Mouse (Mus musculus): Measurements from ENCODE around the gene Fcgr1. TPM values are rescaled to one million over a fixed set of nuclear protein-coding genes. Genes with fewer than 3 reads are reported as not detected.
"Not testable (repeated sequence)": the region's sequence is repeated elsewhere in the genome, so short reads cannot be mapped to it uniquely, and the experiment has no call there.

Fcgr1 gene
- total RNA-seq, 2 experiments from 2014 or later: 0.10 to 0.30 TPM

DNA sequence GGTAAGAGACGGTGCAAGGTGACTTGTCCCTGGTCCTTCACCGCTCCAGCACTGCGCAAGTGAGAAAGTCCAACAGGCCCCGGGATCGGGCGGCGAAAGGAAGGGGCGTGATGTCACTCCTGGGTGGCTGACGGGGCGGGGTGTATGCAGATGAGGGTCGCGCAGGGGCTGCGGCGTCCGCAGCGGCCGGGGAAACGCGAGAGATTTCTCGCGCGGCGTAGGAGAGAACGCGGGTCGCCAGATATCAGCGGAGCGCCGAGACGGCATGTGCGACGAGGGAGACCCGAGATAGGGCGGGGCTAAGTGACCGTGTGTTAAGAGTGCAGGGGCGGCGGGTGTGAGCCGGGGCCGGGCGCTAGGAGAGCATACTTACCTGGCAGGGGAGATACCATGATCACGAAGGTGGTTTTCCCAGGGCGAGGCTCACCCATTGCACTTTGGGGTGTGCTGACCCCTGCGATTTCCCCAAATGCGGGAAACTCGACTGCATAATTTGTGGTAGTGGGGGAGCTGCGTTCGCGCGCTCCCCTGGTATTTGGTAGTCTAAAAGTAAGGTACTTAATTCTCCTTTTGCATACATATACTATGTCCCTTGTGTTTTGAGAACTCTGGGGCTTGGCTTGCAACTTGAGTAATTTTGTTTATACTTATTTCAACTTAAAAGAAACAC lies 34.4 kb upstream of the Fcgr1 start:
- DNase-seq; intact Hi-C loops (cut with DNase I): not testable (repeated sequence)

DNA sequence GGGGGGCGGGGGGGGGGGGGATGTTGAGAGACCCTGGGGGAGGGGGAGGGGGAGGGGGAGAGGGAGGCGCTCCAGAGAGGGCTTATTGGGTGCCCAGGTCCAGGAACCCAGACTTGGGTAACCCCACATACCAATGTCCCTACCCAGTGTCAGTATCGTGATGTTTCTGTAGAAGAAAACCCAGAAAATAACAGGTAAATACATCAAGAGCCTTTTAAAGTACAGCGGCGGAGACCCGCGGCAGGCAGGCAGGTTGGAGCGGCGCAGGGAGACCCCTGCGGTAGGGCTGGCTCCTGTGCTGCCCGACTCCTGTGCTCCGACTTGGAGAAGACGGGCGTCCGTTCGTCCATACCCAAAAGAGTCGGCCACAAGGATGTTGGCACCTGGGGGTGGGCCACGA lies 33.9 kb upstream of the Fcgr1 start:
- DNase-seq: no peak
- intact Hi-C loops (cut with DNase I): no loop called here

DNA sequence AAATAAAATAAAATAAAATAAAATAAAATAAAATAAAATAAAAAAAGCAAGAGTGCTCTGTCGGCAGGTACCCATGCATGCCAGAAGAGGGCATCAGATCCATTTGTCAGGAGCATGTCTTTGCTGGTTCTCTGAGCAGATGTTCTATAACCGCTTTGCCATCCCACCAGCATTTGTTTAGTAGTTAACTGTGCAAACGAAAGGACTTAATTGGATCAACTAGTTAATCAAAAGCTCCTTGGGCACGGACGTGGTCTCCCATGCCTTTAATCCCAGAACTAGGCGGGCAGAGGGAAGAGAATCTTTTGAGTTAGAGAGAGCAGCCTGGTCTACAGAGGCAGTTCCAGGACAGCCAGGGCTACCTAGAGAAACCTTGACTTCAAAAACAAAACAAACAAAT lies 33.4 kb upstream of the Fcgr1 start:
- intact Hi-C loops (cut with DNase I): no loop called here
- DNase-seq: no peak

DNA sequence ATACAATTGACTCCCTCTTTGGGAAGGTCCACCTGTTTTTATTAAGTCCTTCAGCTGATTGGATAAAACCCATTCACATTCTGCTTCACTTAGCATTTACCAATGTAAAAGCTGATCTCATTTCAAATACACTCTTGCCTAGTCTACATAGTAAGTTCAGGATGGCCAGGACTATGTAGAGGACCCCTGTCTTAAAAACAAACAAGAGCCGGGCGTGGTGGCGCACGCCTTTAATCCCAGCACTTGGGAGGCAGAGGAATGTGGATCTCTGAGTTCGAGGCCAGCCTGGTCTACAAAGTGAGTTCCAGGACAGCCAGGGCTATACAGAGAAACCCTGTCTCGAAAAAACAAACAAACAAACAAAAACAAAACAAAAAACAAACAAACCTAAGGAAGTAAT lies 30.0 kb upstream of the Fcgr1 start:
- DNase-seq; intact Hi-C loops (cut with DNase I): not testable (repeated sequence)

DNA sequence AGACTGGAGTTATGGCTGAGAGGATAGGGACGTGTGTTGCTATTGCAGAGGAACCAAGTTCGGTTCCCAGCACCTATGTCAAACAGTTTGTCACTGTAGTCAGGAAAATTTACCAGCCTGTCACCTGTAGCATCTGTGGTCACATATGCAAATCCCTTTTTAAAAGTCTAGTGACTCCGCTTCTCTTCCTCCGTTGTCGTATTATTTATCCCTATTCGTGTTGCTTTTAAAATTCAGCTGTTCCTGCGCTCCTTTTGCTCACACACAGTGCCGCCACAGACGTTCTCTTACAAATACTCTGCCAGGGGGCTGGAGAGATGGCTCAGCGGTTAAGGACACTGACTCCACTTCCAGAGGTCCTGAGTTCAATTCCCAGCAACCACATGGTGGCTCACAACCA lies 28.8 kb upstream of the Fcgr1 start:
- DNase-seq: no peak
- intact Hi-C loops (cut with DNase I): no loop called here

DNA sequence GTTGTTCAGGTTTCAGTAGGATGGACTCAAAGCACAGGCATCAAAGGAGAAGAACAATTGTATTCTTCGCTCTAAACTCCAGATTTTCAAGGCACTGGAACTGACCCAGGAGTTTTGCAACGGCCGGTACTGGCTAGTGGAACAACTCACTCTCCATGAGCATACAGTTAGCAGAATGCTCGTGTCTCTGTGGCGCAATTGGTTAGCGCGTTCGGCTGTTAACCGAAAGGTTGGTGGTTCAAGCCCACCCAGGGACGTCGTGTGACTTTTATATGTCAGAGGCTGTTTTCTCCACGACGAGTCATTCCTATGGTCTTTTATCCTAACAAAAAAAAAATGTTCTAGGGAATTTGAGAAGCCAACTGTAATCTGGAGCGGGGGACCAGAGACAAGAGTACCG lies 28.1 kb upstream of the Fcgr1 start:
- DNase-seq: no peak
- intact Hi-C loops (cut with DNase I): no loop called here

DNA sequence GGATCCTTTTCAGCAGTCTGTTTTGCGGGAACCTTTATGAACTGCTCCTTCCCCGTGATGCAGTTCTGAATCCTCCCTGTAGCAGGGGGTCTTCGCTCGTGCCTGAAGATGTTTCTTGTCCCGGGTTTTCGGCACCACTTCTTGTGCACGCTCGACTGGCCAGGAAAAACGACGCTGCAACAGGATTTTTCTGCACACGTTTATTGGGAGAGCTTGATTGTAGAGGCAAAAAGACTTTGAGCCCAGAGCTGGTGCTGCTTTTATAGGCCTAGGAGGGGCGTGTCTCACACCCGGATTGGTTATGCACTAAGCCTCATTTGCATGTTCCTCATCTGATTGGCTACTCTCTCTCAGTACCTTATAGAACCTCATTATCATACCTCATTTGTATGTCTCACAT lies 26.2 kb upstream of the Fcgr1 start:
- intact Hi-C loops (cut with DNase I); DNase-seq: not testable (repeated sequence)

DNA sequence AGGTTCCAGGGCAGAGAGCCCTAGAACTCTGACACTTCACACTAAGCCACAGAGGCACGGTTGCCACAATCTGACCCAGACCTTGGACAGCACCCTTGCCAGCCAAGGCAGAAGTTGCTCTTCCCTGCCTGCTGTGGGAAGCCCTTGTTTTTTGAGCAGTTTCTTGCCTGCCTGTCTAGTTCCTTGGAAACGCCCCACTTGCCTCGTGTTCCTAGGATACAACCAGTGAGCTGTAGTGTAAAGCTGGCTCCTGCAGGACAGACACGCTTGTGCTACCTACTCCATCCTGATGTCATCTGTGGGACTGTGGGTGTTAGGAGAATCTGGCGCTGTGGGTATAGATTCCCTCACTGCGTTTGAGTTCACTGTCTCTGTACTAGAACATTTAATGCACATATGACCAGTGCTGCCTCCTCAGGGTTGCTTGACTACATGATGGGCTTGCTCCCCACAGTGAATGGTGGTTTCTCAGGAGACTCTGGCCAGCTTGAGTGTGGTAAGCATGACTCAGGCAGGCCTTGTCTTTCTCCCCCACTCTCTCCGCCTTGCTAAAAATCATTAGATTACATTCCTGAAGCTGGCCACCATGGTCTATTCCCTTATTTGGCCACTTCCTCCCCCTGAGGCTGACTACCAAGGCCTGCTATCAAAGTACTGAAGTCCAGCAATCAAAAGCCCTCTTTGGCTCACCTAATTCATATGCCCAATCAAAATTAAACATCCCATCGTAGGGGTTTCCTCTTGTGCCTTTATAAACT lies 18.8 kb upstream of the Fcgr1 start:
- no peak for DNase-seq
- intact Hi-C loops (cut with DNase I): no loop called here

DNA sequence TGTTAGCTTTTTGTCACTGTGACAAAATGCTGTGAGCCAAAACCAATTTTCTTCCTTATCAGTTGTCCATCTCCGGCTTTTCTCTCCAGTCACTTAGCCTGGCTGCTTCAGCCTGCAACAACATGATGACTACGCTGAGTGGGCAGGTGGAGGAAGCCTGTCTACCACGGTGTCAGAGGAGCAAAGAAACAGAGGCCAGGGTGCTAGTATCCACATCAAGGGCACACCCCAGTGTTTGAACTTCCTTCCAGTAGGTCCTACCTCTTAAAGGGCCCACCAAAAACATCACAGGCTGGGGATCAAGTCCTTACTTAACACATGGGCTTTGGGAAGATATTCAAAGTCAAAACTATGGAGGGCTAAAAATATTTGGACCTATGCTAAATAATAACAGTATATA lies 15.7 kb upstream of the Fcgr1 start:
- no peak for DNase-seq
- intact Hi-C loops (cut with DNase I): no loop called here

DNA sequence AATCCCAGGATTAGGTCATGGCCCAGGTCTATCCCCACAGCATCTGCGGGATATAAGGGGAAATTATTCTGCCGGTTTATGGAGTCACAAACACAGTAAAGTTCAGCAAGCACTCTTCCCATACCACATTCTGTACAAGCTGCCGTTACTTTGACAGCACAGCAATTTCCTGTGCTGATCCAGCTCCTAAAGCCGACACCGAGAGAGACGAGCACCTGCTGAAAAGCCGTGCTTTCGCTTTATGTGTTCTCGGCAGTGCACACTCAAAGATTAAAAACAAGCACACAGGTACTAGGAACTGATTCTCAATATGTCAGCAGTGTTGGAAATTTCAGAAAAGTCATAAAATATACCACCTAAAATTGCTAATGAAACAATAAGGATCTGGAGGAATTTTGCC lies 12.7 kb upstream of the Fcgr1 start:
- no peak for DNase-seq
- intact Hi-C loops (cut with DNase I): no loop called here

DNA sequence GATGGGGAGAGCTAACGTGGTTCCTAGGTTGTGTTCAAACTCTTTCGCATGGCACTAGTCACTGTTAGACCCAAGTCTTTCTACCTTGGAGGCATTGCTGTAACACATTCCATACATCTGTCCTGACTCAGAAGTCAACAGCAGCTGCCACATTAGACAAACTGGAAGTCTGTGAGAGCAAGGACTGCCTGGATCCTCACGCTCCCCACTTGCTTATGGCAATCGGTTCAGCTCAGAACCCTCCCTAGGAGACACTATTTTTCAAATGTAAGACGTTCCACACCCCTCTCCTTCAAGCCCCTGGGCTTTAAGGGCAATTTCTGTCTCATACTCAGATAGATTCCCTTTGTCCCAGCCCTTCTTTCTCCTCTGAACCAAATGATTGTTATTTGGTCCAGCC lies 8.3 kb upstream of the Fcgr1 start:
- intact Hi-C loops (cut with DNase I): no loop called here
- no peak for DNase-seq

DNA sequence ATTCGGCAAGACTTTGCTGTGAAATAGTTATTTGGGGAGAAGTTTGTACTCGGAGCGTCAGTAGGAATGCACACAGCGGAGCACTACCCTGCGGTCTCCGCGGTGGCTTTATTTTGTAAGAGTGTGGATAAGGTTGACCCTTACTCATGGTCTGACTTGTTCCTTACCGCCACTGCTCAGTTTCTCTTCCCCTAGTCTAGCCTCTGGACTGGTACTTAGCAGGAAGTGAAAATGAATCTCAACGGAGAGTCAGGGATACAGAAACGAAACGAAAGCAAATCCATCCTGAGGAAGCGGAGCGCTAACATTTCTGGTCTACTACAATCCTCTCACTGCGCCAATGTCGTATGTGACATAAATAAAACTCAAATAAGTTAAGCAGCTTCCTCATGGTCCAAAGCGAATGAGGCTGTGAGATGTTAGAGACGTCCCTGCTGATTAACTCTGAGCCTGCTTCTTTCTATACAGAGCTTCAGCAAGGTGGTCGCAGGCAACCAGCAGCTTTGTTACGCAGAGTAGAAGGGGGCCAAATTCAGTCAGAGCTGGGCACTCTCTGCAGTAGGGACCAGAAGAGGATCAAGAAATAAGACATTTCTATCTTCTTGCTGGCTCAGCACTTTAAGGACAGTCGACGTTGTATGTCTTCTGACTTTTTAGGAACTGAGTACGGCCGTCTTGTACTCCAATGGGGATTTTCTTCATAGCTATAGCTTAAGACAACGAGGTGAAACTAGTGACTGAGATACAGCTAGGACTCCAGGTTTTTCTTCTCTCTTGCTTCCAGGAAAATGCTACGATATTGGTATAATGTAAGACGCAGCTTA lies 7.1 kb upstream of the Fcgr1 start:
- intact Hi-C loops (cut with DNase I): no loop called here
- no peak for DNase-seq

DNA sequence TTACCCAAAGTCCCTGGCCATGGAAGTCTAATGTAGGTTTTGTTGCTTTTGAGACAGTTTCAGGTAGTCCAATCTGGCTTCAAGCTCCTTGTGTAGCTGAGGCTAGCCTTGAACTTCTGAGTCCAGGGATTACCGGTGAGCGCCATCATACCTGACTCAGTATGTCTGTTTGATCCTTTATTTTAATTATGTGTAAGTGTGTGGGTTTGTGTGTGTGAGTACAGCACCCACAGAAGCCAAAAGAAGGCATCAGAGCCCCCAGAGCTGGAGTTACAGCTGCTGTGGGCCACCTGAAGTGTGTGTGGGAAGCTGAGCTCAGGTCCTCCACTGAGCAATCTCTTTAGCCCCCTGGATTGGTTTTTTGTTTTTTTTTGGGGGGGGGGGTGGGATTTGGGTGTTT lies 5.8 kb upstream of the Fcgr1 start:
- intact Hi-C loops (cut with DNase I): no loop called here
- DNase-seq: no peak

DNA sequence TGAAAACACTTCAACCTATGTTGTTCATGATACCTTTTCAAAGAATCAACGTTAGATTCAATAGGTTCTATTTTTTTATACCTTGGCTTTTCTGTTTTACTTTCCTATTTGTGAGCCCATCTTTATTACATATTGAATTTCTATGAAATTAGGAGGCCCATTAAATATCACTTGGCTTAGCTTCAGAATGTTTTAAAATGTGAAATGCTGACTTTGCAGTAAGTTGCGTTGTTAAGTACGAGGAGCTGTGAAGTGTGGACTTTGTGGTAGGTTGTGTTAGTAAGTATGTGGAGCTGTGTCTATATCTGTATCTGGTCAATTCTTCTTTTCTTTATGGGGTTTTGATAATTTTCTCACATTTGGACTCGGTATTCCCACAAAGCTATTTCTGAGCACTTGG lies 4.6 kb upstream of the Fcgr1 start:
- no peak for DNase-seq
- intact Hi-C loops (cut with DNase I): no loop called here

DNA sequence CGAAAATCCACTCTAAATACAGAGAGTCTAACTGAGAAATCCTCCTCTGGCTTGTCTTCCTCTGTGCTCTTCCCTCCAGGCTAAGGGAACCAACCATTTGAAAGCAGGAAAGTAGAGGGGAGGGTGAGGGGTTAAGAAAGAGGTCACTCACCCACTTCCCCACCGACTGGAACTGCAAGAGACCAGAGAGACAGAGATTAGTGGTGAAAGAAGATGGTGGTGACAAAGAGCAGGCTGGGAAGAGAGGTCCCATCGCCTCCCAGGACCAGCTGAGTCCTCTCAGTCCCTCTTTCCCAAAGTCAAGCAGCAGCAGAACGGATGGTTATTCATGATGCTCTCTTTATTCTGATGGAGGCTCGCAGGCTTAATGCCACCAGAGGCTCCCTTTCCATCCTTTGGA lies 401 bp downstream of the Fcgr1 start:
- intact Hi-C loops (cut with DNase I): no loop called here
- DNase-seq: no peak

DNA sequence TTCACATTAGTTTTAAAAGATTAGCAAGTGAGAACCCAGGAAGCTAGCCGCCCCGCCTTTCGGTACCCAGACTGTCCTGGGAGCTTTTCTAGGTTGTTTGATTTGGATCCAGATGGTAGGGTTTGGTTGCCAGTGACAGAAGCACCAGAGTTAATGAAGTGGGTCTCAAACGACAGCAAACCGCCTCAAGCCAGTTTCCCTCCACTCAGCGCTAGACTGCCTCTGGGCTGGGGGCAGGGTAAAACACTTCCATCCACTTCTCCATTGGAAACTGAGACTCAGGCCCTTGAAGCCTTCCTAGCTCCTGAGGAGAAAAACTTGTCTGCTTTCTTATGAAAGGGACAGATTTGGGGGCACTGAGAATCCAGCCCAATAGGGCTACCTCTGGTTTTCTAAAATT lies 1.1 kb downstream of the Fcgr1 start:
- intact Hi-C loops (cut with DNase I): no loop called here
- no peak for DNase-seq

DNA sequence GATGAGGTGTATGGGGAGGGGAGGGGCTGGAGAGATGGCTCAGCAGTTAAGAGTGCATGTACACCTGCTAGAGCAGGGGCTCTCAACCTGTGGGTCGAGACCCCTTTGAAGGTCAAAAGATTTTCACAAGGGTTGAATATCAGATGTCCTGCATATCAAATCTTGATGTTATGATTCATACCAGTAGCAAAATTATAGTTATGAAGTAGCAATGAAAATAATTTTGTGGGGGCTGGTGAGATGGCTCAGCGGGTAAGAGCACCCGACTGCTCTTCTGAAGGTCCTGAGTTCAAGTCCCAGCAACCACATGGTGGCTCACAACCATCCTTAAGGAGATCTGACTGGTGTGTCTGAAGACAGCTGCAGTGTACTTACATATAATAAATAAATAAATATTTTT lies 3.0 kb downstream of the Fcgr1 start:
- intact Hi-C loops (cut with DNase I); DNase-seq: not testable (repeated sequence)

DNA sequence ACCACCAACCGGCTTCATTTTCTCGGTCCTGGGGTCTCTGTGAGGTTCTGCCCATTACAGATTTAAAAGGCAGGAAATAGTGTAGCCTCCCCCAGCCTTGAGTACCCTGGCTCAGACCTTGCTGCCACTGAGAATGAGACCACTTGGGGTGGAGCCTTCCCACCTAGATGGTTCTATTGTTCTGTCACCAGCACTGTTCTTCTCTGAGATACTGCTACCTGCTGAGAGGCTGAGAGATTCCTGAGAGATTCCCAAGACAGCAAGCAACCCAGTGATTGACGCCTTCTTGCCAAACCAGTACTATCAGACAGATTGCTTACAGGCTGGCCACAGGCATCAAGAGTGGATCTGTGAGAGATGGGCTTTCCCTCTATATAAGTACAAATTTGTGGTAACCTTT lies 4.6 kb downstream of the Fcgr1 start:
- intact Hi-C loops (cut with DNase I): no loop called here
- DNase-seq: no peak

DNA sequence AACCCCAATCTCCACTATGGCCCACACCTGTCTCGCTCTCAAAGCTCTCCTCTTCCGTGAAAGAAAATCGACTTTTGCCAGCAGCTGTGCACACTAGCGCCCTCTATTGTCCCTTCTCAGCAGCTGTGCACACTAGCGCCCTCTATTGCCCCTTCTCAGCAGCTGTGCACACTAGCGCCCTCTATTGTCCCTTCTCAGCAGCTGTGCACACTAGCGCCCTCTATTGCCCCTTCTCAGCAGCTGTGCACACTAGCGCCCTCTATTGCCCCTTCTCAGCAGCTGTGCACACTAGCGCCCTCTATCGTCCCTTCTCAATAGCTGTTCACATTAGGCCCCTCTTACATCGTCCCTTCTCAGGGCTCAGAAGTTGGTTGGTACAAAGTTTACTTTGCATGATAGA lies 6.4 kb downstream of the Fcgr1 start:
- DNase-seq; intact Hi-C loops (cut with DNase I): not testable (repeated sequence)

DNA sequence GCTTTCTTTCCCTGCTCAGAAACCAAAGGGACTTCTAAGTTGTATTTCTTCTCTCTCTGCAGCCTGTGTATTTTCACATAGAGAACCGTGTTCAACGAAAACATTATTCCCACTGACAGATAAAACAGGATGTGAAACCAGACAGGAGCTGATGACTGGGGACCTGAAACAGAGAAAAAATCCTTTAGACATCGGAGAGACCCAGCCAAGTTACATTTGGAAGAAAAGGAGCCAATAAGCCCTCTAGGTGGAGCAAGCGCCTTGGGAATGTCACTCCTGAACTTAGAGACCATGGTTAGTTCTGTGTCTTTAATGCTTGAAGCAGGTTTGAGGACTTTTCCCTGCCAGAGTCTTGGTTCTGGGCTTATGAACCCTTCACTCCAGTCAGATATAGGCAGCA lies 9.3 kb downstream of the Fcgr1 start:
- intact Hi-C loops (cut with DNase I): no loop called here
- DNase-seq: no peak

DNA sequence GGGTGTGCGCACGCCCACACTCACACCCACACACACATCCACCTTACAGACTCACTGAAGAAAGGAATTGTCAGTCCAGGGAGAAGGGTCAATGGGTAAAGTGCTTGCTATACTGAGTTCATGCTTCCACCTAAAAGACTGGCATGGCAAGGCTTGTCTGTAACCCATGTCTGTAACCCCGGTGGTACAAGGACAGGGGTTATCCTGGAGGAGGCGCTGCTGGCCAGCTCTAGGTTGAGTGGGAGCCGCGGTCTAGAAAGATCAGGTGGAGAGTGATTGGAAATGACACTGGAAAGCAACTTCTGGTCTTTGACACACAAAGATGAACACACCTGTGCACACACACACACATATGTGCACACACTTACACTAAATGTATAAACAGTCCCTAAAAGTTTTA lies 13.1 kb downstream of the Fcgr1 start:
- DNase-seq: no peak
- intact Hi-C loops (cut with DNase I): no loop called here

All from gastrocnemius, postnatal 36 days (tissue).